In the genomic region with DNA sequence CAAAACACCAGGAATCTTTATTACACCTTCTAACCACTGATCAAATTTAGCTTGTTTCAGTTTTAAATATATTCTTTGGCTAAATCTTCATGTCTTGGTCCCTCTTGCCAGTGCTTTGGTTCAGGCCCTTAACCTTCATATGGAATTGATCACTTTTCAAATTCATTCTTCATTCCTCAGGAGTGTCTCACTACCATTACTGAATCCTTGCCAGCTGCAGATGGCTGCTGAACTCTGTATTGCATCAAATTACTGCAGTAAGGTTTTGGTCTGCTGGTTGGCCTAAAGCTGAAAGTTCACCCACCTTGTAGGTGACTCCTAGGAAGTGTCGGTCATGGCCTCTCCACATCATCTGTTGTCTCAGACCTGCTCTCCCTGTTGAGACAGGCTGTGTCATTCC, we compare ENCODE assay signal across 27 mouse cellular contexts. TPM values are rescaled to one million over a fixed set of nuclear protein-coding genes. Genes with fewer than 3 reads are reported as not detected.
DNase-seq lines count a peak whose midpoint lies in the region; ATAC-seq and TF ChIP-seq lines count a peak whose summit lies in the region.
"Had no signal": no experiment of that assay in that cellular context is flagged by ENCODE, and none has a peak within 500 bp of the region (broad histone marks: within the 10 kb centered on the region; RNA-seq: fewer than 3 reads in every experiment).

No protein-coding gene starts in this region.

- no peak overlapping the region for H3K27ac ChIP-seq in liver, adult 2 months (replicated peaks; ENCODE audit: insufficient read depth, low read depth, low read length)
- no peak overlapping the region for H3K27ac ChIP-seq in liver, embryonic 11.5 days (ENCODE audit: low read depth, low read length)
- H3K27ac ChIP-seq in embryonic facial prominence, embryonic 14.5 days (replicated peaks; ENCODE audit: low read depth, low read length): no peak overlapping the region
- H3K27ac ChIP-seq: embryonic facial prominence, embryonic 15.5 days; forebrain, embryonic 10.5 days; forebrain, embryonic 13.5 days; heart, embryonic 15.5 days; hindbrain, embryonic 12.5 days; hindbrain, embryonic 15.5 days had no signal

- H3K4me2 ChIP-seq in liver, embryonic 11.5 days: no peak overlapping the region
- no peak overlapping the region for H3K4me2 ChIP-seq in embryonic facial prominence, embryonic 14.5 days (ENCODE audit: low read depth, low read length)
- H3K4me2 ChIP-seq: embryonic facial prominence, embryonic 15.5 days; forebrain, embryonic 13.5 days; heart, embryonic 12.5 days; heart, embryonic 15.5 days; hindbrain, embryonic 12.5 days; hindbrain, embryonic 15.5 days had no signal

- H3K79me2 ChIP-seq in liver, adult 2 months (ENCODE audit: control insufficient read depth, insufficient read depth, low read length): peaks cover 8% of the 10 kb centered on the region; the same call in 1 of the 2 replicates

- no peaks in the 10 kb centered on the region for H3K9me3 ChIP-seq in liver, embryonic 11.5 days (ENCODE audit: control insufficient read depth, low read length)
- H3K9me3 ChIP-seq in embryonic facial prominence, embryonic 14.5 days (ENCODE audit: control insufficient read depth, low read length): no peaks in the 10 kb centered on the region
- H3K9me3 ChIP-seq: embryonic facial prominence, embryonic 15.5 days; forebrain, embryonic 13.5 days; heart, embryonic 12.5 days; heart, embryonic 15.5 days; hindbrain, embryonic 12.5 days; hindbrain, embryonic 15.5 days had no signal

- no peak overlapping the region for H3K4me3 ChIP-seq in liver, adult 2 months (ENCODE audit: insufficient read depth, low read depth, low read length)
- no peak overlapping the region for H3K4me3 ChIP-seq in liver, embryonic 11.5 days (ENCODE audit: low read depth, low read length)
- H3K4me3 ChIP-seq in embryonic facial prominence, embryonic 14.5 days (ENCODE audit: low read depth, low read length): no peak overlapping the region
- H3K4me3 ChIP-seq: embryonic facial prominence, embryonic 15.5 days; erythroblast, embryonic 14.5 days; forebrain, embryonic 10.5 days; forebrain, embryonic 13.5 days; heart, embryonic 12.5 days; heart, embryonic 15.5 days; hindbrain, embryonic 12.5 days; hindbrain, embryonic 15.5 days had no signal

- H3K4me1 ChIP-seq in liver, adult 2 months (ENCODE audit: control insufficient read depth, insufficient read depth, low read length): no peaks in the 10 kb centered on the region
- H3K4me1 ChIP-seq in liver, embryonic 11.5 days (replicated peaks; ENCODE audit: control insufficient read depth, insufficient read depth, low read length): no peaks in the 10 kb centered on the region
- H3K4me1 ChIP-seq in embryonic facial prominence, embryonic 14.5 days (ENCODE audit: control insufficient read depth, insufficient read depth, low read length): 0 out of 2 replicates have a peak, but pooled peaks cover 2% of the 10 kb centered on the region
- H3K4me1 ChIP-seq: forebrain, embryonic 10.5 days; forebrain, embryonic 13.5 days; heart, embryonic 12.5 days; heart, embryonic 15.5 days; hindbrain, embryonic 12.5 days; hindbrain, embryonic 15.5 days had no signal

- no peak for ATAC-seq in liver, embryonic 11.5 days (replicated peaks; ENCODE audit: low FRiP score)
- no peak for ATAC-seq in embryonic facial prominence, embryonic 14.5 days (ENCODE audit: low read depth)
- ATAC-seq: CD4-positive, CD25-positive, alpha-beta regulatory T cell, adult 4 months; forebrain, embryonic 13.5 days; forebrain, embryonic 16.5 days; intestine, postnatal 0 days; Patski had no signal

- 61% methylated on average over 1 of the region's 1 CpGs for WGBS in liver, adult 2 months
- WGBS in liver, embryonic 11.5 days: 87% methylated on average over 1 of the region's 1 CpGs
- 50% methylated on average over 1 of the region's 1 CpGs for WGBS in embryonic facial prominence, embryonic 14.5 days

- intact Hi-C loops in heart, postnatal 14 days (cut with DNase I): no loop called here

- no peak overlapping the region for H3K9ac ChIP-seq in liver, adult 2 months (ENCODE audit: low read depth, low read length)
- no peak overlapping the region for H3K9ac ChIP-seq in liver, embryonic 11.5 days (ENCODE audit: low read depth, low read length)
- H3K9ac ChIP-seq in embryonic facial prominence, embryonic 14.5 days (ENCODE audit: low read depth, low read length): no peak overlapping the region
- H3K9ac ChIP-seq: embryonic facial prominence, embryonic 15.5 days; forebrain, embryonic 13.5 days; heart, embryonic 12.5 days; heart, embryonic 15.5 days; hindbrain, embryonic 12.5 days; hindbrain, embryonic 15.5 days had no signal

- no peak for TF ChIP-seq POLR2A in liver, adult 2 months (IDR thresholded peaks at IDR 0.05; ENCODE audit: extremely low read depth, insufficient read depth, low read length)

- peaks cover 8% of the 10 kb centered on the region for H3K36me3 ChIP-seq in liver, adult 2 months (ENCODE audit: control insufficient read depth, insufficient read depth, low read length)
- H3K36me3 ChIP-seq in liver, embryonic 11.5 days (ENCODE audit: control insufficient read depth, insufficient read depth, low read length): no peaks in the 10 kb centered on the region
- no peaks in the 10 kb centered on the region for H3K36me3 ChIP-seq in embryonic facial prominence, embryonic 14.5 days (ENCODE audit: control insufficient read depth, insufficient read depth, low read length)
- H3K36me3 ChIP-seq: embryonic facial prominence, embryonic 15.5 days; forebrain, embryonic 10.5 days; heart, embryonic 15.5 days had no signal

- no peak for TF ChIP-seq CTCF in liver, adult 2 months (IDR thresholded peaks at IDR 0.05; ENCODE audit: low read depth, low read length)

- DNase-seq in heart, adult 11 months: peak; percentile 80
- DNase-seq in heart, postnatal 14 days: no peak
- DNase-seq in liver, adult 2 months (ENCODE audit: extremely low read depth, low read depth, low spot score): peak; percentile 19
- DNase-seq in liver, embryonic 11.5 days (ENCODE audit: low spot score): no peak
- DNase-seq in embryonic facial prominence, embryonic 14.5 days (ENCODE audit: low spot score): peak; percentile 52
- no peak for DNase-seq in cerebellum, postnatal 10 days
- no peak for DNase-seq in kidney, adult 8-10 months
- DNase-seq: adrenal gland, postnatal 10 days; adrenal gland, postnatal 36 days; cerebellum, adult 18-20 months; cerebellum, adult 9-10 months; cerebellum, postnatal 25 days; gastrocnemius, postnatal 10 days; gastrocnemius, postnatal 36 days; heart, postnatal 10 days had no signal

- H3K27me3 ChIP-seq in liver, adult 2 months (ENCODE audit: control insufficient read depth, insufficient read depth, low read length): no peaks in the 10 kb centered on the region
- no peaks in the 10 kb centered on the region for H3K27me3 ChIP-seq in liver, embryonic 11.5 days (replicated peaks; ENCODE audit: control insufficient read depth, insufficient read depth, low read length)
- no peaks in the 10 kb centered on the region for H3K27me3 ChIP-seq in embryonic facial prominence, embryonic 14.5 days (replicated peaks; ENCODE audit: control insufficient read depth, insufficient read depth, low read length)
- H3K27me3 ChIP-seq: embryonic facial prominence, embryonic 15.5 days; forebrain, embryonic 13.5 days; heart, embryonic 12.5 days; heart, embryonic 15.5 days; hindbrain, embryonic 12.5 days; hindbrain, embryonic 15.5 days; Patski had no signal

RNA-seq across cellular contexts. Expression of gene Abhd5, which starts 12.8 kb away (rescaled TPM):
- 10 to 100 TPM; 54.4 to 58.9 TPM for total RNA-seq in heart, postnatal 14 days (2021)
- 19.5 and 20.3 TPM in 2 replicates for total RNA-seq in liver, adult 2 months (2014; rRNA removed)
- polyA plus RNA-seq in liver, adult 2 months (2012; rRNA removed): 15.9 and 17.3 TPM in 2 replicates
- polyA plus RNA-seq in liver, embryonic 11.5 days (2014; fragmentation: Nextera tagmentation; extraction: Ambion mirVana): 22.1 and 24.2 TPM in 2 replicates
- 34.9 and 37.4 TPM in 2 replicates for polyA plus RNA-seq in embryonic facial prominence, embryonic 14.5 days (2014; fragmentation: Nextera tagmentation; extraction: Ambion mirVana)

Comparison
In these comparisons a context has a peak if more than half of its experiments do, and no peak if none do; other contexts are left out.
1. DNase-seq: peak in heart, adult 11 months (single experiment), liver, adult 2 months (single experiment) and embryonic facial prominence, embryonic 14.5 days (single experiment); none in heart, postnatal 14 days (0 of 2), liver, embryonic 11.5 days (single experiment), cerebellum, postnatal 10 days (0 of 2) and kidney, adult 8-10 months (0 of 2).